Mouse (Mus musculus): Measurements from ENCODE around the gene Foxj1.
A peak's percentile ranks its signal among the peaks of the same experiment; 100 is the strongest.

Foxj1 gene

DNA sequence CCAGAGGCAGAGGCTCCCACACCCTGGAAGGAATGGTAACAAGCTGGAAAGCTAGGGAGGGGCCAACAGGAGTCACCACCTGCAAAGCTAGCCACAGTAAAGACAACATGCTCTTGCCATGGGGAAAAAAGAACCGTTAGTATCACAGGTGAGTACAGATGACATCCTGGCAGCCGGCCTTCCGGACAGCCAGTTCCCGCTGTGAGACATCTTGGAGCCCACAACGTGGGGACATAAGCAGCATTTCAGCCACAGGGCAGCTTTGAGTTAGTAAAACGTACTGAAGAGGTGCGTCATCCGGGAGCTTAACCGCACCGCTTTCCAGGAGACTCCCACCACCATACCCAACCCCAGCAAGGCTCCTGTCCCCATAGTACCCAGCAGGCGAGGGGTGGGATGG lies 37.0 kb downstream of the Foxj1 start:
- DNase-seq: peak; percentile 65 to 77

DNA sequence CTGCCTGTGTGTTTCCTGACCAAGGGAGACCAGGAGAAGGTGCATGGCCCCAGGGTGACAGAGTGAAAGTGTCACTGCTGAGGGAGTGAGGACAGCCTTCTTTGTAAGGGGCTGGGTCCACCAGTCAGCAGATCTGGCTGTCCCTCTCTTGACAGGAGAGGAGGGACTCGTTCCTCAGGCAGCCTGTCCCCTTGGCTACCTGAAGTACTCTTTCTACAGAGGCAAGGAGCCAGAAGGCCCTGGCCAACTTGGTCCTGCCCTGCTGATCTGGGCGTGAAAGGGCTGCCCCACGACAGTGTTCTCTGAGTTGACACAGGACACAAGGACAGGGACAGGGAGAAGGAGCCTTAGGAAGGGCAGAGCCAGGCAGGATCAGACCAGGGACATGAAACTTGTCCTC lies 38.2 kb downstream of the Foxj1 start:
- peak in 1 of 2 experiments; percentile 14 for DNase-seq

DNA sequence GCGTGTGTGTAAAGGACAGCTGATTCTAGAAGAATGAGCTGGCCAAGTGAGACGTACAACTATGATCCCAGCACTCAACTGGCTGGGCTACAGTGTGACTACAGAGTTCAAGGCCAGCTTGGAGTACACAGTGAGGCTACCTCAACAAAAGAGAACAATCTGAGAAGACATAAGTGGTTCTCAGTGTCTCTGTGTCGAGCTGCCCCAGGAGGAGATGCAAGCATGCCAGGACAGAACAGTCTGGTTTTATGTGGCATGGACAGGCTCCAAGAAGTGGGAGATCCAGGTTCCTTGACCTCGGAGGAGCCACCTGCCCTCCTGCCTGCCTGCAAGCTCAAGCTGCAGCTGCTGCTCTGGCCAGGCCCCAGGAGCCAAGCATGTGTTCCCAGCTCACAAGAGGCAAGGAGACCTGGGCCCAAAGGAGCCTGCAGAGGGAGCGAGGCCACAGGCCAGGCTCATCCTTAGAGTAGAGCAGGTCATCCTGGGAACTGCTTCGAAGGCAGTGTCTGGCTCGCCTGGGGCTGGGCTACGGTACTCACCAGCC lies 38.9 kb downstream of the Foxj1 start:
- peak in 1 of 2 experiments; percentile 29 for DNase-seq

GRCm38 (mm10) chr11:116294319-116294718 lies 40.9 kb downstream of the Foxj1 start:
- peak; percentile 67 to 71 for DNase-seq

DNA sequence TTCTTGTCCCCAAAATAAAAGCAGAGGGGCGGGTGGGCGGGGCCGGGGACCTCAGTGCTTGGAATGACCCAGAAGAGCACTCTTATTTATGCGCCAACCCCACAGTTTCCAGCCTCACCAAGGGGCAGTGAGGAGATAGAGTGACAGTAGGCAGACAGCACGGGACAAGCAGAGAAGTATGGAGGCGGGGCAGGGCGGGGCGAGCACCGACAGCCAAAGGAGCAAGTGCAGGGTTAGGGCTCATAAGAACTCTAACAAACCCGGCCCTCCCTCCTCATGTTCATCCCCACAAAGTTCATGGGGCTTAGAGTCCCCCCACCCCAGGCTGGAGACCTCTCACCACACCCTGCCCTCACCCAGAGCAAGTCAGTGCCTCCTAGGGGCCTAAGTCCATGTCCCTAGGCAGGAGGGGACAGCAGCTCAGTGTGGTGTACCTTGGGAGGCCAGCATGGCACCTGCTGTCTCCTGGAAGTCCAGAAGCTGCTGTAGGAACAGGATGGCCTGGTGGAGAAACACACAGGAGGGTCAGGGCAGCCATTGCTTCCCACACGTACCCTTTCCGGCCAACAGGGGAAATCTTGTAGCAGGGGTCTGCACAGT lies 41.6 kb downstream of the Foxj1 start:
- DNase-seq: no peak

- no peak for DNase-seq
Measured at GRCm38 (mm10) chr11:116292401-116292800, 42.8 kb downstream of the Foxj1 start.

DNA sequence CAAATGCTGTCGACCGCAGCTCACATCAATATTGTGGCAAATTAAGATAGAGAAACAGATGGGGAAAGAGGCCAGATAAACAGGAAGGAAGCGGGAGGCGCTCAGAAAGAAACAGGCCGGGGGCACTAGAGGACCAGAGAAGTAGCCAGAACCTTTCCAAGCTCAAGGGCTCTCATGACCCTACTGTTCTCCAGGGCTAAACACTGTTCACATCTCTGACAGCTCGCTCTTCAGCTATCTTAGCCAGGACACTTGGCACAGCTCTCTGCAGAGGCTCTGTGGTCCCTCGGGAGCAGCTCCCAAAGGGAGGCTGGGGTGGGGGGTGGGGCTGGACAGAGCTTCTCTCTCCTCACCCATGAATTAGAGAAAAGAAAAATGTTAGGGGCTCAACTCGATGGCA lies 44.6 kb downstream of the Foxj1 start:
- no peak for DNase-seq

GRCm38 (mm10) chr11:116287351-116287750 lies 47.8 kb downstream of the Foxj1 start:
- peak in 1 of 2 experiments; percentile 43 for DNase-seq

DNA sequence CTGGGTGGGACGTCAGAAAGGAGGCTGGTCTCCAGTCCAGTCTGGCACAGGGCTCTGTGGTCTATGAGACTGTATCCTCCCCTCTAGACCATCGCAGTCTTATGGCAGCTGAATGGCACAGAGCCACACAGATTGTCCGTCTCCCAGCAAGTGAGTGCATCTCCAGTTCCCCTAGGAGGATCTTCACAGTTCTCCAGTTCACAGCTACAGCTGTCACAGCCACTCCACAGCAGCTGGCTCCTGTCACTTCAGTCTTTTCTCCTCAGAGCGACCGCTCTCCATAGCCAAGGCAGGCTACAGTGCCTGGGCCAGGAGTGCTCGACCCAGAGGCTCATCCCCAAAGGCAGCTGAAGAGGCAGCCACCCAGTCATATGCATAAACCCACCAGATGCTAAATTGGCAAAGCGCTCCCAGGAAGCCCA lies 49.4 kb downstream of the Foxj1 start:
- peak in 1 of 2 experiments; percentile 41 for DNase-seq

GRCm38 (mm10) chr11:116283982-116284381 lies 51.2 kb downstream of the Foxj1 start:
- no peak for DNase-seq

GRCm38 (mm10) chr11:116282912-116283521 lies 52.2 kb downstream of the Foxj1 start:
- peak in 1 of 2 experiments; percentile 18 for DNase-seq

GRCm38 (mm10) chr11:116282089-116282488 lies 53.1 kb downstream of the Foxj1 start:
- no peak for DNase-seq

- no peak for DNase-seq
Measured at GRCm38 (mm10) chr11:116281671-116282070, 53.5 kb downstream of the Foxj1 start.

DNA sequence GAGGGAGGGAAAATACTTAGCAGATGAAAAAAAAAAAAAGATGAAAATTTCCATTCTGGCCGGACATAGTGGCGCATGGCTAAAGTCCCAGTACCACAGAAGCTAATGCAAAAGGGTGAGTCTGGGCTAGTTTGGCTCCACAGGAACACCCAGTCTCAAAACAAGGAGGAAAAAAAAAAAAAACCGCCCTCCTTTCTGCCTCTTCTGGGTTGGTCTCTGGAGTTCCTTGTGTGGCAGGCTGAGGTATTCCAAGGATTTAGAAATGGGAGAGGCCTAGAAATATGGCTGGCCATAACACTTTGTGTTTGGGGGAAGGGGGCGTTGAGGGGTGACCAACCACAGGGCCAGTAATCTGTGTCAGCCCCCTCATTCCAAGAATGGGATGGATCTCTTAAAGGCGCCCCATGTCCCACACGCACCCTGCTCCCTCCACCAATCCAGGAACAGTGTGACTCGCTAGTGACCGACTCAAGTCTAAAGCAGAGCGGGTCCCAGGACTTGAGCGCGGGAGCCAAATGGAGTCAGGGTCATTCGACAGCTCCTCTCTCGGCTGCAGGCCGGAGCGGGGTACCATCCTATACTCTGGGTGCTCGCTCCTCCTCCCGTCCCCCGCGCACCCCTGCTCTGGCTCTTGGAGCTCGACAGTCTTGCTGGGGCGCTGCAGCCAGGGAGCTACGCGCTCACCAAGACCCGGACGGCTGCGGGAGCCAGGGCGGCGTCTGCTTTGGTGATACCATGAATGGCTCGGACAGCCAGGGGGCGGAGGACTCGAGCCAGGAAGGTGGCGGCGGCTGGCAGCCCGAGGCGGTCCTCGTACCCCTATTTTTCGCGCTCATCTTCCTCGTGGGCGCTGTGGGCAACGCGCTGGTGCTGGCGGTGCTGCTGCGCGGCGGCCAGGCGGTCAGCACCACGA lies 54.2 kb downstream of the Foxj1 start, which contains the start of gene Galr2:
Gene Galr2 (plus strand): TSS at position 189 of the 913 bp plus-strand sequence.
- peak in 1 of 2 experiments; percentile 29 for DNase-seq

All from cerebellum, postnatal 14 days (tissue).